Mouse (Mus musculus): ENCODE results near the gene Sgpl1. TPM values are rescaled to one million over a fixed set of nuclear protein-coding genes. Genes with fewer than 3 reads are reported as not detected.
"Not testable (repeated sequence)": the region's sequence is repeated elsewhere in the genome, so short reads cannot be mapped to it uniquely, and the experiment has no call there.

Gene Sgpl1
- total RNA-seq, 2 experiments from 2014 or later: 61.8 to 67.6 TPM

DNA sequence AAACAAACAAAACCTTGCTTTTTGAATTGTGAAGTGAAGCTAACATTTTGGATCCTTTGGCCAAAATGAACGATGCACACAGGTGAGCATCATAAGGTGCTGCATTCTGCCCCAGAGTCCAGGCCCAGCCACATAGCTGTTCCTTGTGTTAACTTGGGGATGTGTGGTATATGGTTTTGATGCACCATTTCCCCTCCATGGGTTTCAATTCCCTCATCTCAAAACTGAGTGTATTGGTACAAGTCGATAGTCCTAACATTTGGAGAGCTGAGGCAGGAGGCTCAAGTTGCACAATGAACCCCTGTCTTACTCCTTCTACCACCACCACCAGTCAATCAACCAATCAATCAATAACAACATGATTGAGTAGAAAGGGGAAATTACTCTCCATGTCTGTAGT is 8.9 kb upstream of the Sgpl1 start:
- DNase-seq (ENCODE audit: low spot score in 2 of 2): no peak

DNA sequence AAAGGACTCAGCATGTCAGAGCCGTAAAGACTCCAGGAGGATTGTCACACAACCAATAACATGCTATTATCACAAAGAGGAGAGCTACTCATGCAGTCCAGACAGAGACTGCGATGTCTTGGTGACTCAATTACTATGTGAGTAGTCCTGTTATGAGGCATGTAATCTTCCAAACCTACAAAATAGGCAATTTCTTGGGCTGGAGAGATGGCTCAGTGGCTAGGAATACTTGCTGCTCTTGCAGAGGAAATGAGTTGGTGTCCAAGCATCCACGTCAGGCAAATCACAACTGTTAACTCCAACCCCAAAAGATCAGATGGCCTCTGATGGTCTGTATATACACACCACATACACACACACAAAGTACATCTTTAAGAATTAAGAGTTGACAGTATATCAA is 8.1 kb upstream of the Sgpl1 start:
- no peak for DNase-seq (ENCODE audit: low spot score in 2 of 2)

DNA sequence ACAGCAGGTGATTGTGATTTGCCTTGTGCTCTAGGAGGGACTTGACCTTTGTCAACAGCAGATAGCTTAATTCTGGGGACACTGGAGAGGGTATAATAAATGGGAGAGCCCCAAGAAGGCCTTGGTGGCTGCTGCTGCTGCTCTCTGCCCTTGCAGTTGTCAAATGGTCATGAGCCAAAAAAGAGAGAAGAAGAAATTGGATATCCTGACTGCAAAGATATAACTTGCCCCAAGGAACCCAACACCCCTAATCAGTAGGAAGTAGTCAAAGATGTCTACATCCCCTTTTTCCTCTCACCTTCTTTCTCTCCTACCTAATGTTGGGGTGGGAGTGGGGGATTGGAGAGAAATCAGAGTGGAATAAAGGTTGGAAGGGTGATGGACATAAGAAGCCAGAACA is 4.6 kb upstream of the Sgpl1 start:
- no peak for DNase-seq (ENCODE audit: low spot score in 2 of 2)

DNA sequence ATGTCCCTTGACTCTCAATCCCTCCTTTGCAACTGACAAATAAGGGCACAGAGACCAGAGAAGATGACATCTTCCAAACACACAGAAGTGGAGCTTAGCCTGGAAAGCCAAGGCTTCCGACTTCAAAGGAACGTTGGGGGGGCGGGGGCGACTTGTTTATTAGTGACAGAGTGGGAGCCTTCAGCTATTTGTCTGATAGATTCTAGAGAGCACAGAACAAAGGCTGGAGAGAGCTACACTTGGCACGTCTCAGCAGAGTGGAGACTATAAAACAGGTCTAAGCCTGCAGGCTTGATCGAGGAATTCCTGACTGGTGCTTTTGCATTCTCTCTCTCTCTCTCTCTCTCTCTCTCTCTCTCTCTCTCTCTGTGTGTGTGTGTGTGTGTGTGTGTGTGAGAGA is 3.1 kb upstream of the Sgpl1 start:
- DNase-seq (ENCODE audit: low spot score in 2 of 2): no peak

DNA sequence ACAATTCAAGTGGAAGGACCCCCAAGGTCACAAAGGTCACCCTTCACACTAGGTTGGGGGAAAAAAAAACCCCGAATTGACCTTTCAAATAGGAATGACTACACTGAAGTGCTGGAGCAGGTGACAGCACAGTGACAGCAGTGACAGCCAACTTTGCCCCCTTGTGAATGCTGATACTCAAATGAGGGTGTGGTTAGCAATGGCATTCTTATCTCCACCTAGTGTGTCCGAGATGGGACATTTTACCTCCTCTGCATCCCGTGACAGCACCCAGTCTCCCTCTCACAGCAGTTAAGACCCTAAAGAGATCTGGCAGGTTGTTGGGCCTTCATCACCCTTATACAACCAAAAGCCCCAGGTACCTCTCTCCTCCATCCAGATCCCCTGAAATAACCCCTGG is 2.0 kb upstream of the Sgpl1 start:
- no peak for DNase-seq (ENCODE audit: low spot score in 2 of 2)

DNA sequence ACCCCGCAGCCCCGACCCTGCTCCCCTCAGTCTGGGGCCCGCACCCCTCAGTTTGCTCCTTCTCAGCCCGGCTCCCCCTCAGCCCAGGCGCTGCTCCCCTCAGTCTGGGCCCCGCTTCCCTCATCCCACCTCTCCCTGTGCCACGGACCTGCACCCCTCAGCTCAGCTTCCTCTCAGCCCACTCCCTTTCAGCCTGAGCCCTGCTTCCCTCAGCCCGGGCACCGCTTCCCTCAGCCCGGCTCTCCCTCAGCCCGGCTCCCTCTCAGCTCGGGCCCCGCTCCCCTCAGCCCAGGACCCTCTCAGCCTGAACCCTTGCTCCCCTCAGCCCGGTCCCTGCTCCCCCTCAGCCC is 721 bp downstream of the Sgpl1 start:
- no peak for DNase-seq (ENCODE audit: low spot score in 2 of 2)

DNA sequence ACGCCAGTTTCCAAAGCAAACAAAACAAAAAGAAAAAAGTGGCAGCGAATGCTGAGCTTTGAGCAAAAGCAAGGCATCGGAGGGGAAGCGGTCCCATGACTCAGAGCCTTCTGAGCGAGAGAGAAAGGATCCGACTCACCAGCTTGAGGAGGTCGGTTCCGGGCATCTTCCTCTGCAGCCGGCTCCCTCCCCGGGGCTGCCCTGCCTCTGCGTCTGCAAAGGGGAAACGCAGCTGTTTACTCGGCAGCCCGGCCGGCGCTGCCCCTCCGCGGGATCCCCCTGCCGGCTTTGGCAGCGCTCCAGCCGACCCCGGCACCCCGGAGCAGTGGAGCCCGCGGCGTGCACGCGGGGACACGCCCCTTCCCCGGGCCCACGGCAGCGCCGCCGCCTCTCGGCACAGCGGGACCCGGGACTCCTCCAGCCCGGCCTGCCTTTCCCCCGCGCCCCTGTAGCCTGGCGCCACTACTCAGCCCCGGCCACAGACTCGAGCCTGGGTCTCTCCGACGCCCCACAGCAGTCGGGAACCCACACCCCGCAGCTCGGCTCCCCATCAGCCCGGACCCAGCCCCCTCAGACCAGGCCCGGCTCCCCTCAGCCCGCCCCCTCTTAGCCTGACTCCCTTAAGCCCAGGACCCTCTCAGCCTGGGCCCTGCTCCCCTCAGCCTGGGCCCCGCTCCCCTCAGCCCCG is 1.2 kb downstream of the Sgpl1 start:
- peak; percentile 33 to 52 for DNase-seq (ENCODE audit: low spot score in 2 of 2)

DNA sequence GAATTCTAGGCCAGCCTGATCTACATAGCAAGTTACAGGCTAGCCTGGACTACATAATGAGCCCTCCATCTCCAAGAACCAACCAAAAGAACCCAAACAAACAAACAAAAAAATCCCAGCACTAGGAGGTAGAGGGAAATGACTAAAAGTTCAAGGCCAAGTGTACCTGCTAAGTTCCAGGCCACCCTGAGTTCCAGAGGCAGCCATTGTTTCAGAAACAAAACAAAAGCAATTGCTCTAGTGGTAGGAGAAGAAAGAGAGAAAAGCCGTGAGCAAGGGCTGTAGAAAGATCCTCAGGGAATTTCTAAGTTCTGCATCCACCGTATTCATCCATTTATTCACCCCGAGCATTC is 1.8 kb downstream of the Sgpl1 start:
- no peak for DNase-seq (ENCODE audit: low spot score in 2 of 2)

DNA sequence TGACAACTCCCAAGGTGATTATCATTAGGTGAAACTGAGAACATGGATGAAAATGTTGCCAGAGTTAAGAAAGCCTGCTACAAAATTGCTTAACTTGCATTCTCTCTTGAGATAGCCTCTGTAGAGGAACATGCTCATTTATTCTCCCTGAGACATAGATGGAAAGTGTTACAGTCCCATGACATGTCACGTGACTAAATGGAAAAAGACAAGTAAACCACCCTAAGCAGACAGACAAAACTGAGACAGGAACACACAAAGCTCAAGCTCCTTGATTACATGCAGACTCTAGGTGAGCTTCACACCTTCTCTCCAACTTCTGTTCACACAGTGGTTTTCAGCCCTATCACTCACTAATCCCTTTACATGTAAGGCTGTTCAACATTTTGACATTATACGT is 4.2 kb downstream of the Sgpl1 start:
- DNase-seq (ENCODE audit: low spot score in 2 of 2): no peak

DNA sequence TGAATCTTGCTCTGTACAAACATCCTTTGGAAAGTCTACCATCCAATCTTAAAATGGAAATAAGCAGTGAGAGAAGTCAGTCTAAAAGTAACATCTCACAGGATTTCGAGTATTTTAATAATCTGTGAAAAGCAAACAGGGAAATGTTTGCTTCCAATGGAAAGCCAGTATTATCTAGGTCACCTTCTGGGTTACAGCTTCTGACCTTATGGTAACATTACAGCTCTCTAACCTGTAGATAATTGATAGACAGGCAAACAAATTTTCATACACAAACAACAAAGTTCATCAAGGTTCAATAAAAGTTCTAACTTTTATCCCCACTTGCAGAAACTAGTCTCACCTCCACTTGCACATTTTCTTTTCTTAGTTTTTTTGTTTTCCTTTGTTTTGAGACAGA is 9.9 kb downstream of the Sgpl1 start:
- DNase-seq (ENCODE audit: low spot score in 2 of 2): no peak

DNA sequence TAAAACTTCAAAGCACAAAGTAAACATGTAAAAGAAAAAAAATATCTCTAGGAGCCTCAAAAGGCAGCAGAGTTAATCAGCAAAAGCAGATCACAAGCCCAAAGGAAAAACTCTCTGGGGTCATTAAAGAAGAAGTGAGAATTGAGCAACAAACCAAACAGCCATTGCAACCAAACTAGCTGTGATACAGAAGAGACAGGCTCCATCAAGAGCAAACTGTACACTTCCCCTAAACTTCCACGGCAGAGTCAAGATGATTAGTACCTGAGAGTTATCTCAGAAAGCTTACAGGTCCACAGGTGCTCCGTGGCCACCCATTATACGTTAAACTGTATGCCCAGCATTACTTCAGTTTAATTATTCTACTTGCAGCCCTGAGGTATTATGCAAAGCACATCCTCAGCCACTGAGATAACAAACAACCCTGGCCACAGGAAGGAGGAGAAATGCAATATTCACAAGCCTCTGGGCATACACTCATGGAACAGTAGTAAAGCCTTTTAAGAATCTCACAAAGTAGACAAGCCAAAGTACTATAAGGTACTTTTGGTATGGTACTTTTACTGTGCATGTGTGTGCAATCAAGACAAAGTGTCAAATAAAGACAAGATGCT is 12.2 kb downstream of the Sgpl1 start:
- DNase-seq (ENCODE audit: low spot score in 2 of 2): no peak

DNA sequence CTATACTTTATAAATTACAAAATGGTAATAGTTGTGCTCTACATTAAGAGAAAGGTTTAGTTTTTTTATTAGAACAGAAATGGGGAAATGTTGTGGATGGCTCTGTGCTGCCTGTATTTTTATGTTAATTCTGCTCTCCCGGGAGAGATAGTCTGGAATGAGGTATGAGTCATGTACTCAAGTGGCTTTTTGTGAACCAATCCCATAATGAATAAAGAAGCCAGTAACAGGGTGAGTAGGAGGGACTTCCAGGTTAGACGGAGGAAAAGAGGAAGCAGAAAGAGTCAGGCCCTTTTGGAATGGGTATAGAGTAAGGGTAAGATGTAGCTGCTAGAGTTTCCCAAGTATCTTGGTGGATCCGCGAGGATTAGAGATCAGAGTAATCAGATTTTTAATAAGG is 13.5 kb downstream of the Sgpl1 start:
- no peak for DNase-seq (ENCODE audit: low spot score in 2 of 2)

DNA sequence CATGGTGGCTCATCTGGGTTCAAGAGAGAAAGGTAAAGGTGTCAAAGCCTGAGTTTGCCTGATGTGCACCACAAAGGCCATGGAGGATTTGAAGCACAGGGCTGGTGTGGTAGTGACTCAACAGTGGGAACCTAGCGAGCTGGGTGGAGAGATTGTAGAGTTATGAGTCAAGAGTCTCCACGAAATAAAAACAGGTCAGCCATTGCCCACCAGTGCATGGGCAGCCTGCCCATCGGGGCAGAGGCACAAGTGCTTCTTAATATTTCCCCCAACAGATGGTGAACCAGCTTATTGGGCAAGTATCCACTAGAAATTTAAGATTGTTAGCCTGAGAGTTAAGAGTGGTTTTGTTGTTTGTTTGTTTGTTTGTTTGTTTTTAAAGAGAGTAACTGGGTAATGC is 16.5 kb downstream of the Sgpl1 start:
- no peak for DNase-seq (ENCODE audit: low spot score in 2 of 2)

DNA sequence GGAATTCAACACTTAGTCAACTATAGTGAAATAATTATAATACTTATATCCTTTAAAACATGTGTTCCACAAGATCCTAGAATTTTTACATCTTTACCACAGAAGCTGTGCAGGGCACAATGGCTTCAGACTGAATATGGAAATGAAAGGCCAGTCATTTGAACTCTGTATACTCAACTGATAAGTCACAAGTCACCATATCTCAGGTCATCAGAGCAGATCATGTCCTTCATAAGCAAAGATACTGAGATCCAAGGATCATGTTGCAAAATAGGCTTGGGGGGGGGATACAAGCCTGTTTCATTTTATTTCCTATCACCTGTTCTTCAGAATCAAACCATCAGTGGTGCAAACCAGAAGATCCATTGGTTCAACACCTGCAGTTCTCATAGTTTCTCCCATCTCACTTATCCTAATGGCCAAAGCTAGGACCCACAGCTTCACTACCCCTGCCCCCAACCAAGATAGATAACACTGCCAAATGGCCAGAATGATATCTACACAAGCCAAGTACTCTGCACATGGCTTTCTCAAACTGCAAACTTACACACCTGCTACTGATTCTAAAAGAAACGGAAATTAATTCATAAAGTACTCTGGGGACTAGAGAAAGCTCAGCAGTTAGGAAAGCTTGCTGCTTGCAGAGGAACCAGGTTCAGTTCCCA is 18.7 kb downstream of the Sgpl1 start:
- no peak for DNase-seq (ENCODE audit: low spot score in 2 of 2)

DNA sequence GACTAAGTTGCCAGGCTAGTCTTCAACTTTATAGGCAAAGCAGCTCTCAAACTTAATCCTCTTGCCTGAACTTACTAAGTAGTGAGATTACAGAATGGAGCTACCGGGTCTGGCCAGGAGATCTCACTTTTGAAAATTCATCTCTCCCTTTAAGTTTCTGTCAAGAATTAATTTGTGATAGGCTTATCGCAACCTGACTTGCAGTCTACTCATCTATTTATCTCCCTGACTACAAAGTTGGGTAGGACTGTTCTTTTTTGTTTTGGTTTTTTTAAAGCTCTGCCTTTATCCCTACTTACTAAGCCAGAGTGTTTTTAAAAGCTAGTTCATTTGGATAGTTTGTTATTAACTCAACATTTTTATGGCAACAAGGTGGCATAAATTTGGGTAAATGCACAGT is 23.0 kb downstream of the Sgpl1 start:
- no peak for DNase-seq (ENCODE audit: low spot score in 2 of 2)

DNA sequence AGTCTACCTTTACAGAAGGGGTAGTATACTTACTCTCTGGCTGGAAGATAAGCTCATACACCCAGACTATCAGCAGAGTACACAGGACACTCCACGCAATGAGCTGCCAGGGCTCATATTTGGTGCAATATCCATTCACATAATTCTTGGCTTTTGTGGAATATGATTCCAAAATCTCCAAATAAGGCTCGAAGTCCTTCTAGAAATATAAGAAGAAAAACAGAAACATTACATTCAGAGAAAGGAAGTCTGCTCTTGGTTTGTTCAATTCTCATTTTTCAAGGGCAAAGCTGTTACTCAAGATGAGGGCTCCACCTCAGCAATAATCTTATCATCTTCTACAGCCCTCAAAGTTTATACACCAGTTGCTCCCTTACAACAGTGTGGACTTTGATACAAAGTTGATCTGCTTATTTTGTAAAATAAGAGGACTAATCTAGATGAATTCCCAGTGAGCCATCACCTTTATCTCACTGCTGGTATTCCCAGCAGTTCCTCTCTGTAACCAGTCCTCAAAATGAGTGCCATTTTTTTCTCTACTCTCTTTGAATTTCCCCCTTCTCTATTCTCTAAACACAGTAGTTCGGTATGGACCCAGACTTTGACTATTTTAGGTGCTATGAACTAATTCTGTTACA is 24.1 kb downstream of the Sgpl1 start:
- no peak for DNase-seq (ENCODE audit: low spot score in 2 of 2)

DNA sequence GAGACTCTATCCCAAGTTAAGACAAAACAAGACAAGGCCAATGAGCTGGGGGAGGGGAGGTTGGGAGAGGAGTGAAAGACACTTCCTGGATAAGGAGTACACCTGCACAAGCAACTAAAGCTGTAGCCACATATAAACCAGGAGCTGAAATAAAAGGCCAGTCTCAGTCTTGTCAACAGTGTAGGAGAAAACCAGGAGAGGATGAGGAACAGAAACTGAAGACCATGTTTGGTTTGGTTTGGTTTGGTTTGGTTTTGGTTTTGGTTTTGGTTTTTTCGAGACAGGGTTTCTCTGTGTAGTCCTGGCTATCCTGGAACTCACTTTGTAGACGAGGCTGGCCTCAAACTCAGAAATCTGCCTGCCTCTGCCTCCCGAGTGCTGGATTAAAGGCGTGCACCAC is 25.8 kb downstream of the Sgpl1 start:
- not testable (repeated sequence) for DNase-seq (ENCODE audit: low spot score in 2 of 2)

DNA sequence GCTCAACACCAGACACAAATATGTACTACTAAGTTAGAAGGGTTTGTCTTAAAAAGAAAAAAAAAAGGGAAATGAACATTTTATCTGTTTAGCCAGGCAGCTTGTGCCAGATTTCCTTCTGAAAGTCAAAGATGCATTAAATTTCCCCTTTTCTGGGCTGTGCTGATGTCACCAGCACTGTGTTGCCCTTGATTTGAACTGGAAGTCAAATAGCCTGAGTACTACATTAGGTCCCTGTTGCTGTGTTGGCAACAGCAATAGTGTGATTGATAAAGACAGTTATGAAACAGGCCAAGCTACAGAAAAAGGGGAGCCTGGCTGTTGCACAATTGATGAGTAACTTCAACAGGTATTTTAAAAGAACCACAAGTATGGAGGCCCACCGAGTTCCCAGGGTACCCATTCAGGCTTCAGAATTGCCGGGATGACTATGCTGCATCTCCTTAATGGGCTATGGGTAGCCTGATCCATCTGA is 33.2 kb downstream of the Sgpl1 start:
- DNase-seq (ENCODE audit: low spot score in 2 of 2): no peak

DNA sequence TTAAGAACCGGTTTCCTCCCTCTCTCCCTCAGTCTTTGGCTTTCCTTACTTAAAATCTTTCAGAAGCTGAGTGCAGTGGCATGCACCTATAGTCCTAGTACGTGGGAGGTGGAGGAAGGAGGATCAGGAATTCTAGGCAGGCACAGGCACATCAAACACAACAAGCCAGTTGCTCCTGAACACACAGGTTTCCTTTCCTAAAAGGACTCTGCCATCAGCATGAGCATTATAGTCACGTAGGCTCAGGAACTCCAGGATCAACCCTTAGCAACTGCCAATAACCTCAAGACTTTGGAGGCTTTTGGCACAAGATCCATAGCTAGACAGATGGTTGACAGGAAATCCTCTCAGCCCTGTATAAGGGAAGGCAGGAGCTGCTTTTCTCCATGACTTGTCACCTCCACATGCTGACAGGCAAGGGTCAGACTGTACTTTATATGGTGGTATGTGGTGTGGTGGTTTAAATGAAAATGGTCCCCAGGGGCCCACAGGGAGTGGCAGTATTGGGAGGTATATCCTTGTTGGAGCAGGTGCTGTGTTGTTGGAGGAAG is 43.9 kb downstream of the Sgpl1 start:
- DNase-seq (ENCODE audit: low spot score in 2 of 2): no peak

DNA sequence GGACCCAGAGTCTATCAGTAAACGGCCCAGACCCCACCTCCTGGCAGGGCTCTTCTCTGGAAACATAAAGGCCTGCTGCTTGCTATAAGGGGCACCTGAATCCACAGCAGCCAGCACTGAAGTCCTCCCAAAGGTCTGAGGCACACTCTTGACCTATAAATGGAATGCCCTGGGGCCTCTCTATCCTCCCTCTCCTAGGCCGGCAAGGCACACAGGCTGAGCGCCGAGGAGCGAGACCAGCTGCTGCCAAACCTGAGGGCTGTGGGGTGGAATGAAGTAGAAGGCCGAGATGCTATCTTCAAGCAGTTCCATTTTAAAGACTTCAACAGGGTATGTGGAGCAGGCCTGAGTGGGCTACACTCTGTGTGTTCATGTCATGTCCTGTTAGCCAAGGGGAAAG is 55.6 kb downstream of the Sgpl1 start:
- DNase-seq (ENCODE audit: low spot score in 2 of 2): no peak

DNA sequence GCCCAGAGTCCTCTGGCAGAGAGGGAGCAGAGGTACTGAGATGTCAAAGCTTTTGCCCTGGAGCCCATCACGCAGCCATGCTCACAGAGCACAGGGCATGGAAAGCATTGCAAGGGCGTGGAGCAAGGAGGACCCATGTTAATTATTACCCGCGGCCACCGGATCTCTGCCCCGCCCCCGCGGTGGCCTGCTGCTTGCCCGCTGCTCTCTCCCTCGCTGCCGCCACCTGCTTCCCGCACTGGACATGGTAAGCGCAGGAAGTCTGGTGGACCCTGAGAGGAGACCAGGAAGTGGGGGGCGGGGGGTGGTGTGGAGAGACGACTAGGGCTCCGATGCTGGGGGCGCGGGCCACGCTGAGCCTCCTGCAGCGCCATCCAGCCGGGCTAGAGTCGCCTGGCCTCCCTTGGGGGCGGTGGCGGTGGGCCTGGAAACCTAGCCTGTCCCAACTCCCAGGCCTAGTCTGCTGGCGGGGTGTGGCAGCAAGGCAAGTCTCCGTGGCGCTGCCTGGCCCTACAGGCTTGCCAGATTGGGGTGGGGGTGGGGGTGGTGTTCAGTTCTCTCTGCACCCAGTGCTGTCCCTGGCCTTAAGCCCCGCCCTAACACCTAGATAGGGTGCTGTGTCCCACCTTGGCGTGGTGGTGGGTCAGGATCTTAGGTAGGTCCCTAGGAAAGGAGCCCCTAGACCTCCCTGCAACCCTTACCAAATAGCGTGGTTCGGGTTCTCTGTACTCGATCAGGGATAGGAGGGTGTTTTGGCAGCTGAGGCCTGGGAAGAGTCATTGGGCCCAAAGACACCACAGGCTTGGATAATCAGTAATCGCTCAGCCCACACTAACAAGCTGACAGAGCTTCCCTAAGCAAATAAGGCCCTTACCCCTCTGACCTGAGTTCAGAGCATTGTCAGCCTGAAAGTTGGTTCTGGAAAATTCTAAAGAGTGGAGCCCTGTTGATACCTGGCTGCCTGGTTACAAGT is 58.0 kb downstream of the Sgpl1 start, which contains the start of gene Pcbd1:
TSS of gene Pcbd1 (plus strand) at position 162 of the 973 bp plus-strand sequence.
- DNase-seq (ENCODE audit: low spot score in 2 of 2): no peak
